Mouse (Mus musculus) activated CD4-positive, CD25-positive, alpha-beta regulatory T cell, adult 4 months (primary cell): Measurements from ENCODE around the gene Bpifa2. TPM values are rescaled to one million over a fixed set of nuclear protein-coding genes. Genes with fewer than 3 reads are reported as not detected.
"Not testable (repeated sequence)": the region's sequence is repeated elsewhere in the genome, so short reads cannot be mapped to it uniquely, and the experiment has no call there.

ENCODE experiments used
- ATAC-seq: one replicate; pipeline ENCODE4 v1.8.0; 2017
- polyA plus RNA-seq, 2 experiments: library from polyadenylated mRNA; unstranded; fragments of 100-300 nt; shearing (Covaris generic); gene quantifications; one replicate each; pipeline ENCODE4 v1.2.1; 2017

The Bpifa2 gene
- polyA plus RNA-seq, result under 1 TPM in 1 of 2 experiments, not detected in 1; 0.83 TPM

- ATAC-seq, result no peak
Measured at GRCm38 (mm10) chr2:154007965-154008364, at the start of gene Bpifa2. Bpifa2 (plus strand) TSS chr2:154008265.

GRCm38 (mm10) chr2:153962821-153963331, 45.2 kb upstream of the Bpifa2 start:
- no peak for ATAC-seq

GRCm38 (mm10) chr2:153963334-153963733, 44.7 kb upstream of the Bpifa2 start:
- ATAC-seq, result no peak

- ATAC-seq, result no peak
Measured at GRCm38 (mm10) chr2:153970221-153970620, 37.8 kb upstream of the Bpifa2 start.

GRCm38 (mm10) chr2:153974582-153974981, 33.5 kb upstream of the Bpifa2 start, which contains the start of gene Bpifa6:
Bpifa6 (plus strand) TSS chr2:153974945.
- ATAC-seq, result no peak

GRCm38 (mm10) chr2:153995770-153996169, 12.3 kb upstream of the Bpifa2 start:
- no peak for ATAC-seq

- no peak for ATAC-seq
Measured at GRCm38 (mm10) chr2:154000501-154000900, 7.6 kb upstream of the Bpifa2 start.

GRCm38 (mm10) chr2:154001056-154001455, 7.0 kb upstream of the Bpifa2 start:
- no peak for ATAC-seq

- no peak for ATAC-seq
Measured at GRCm38 (mm10) chr2:154004456-154004855, 3.6 kb upstream of the Bpifa2 start.

- no peak for ATAC-seq
Measured at GRCm38 (mm10) chr2:154005094-154005493, 3.0 kb upstream of the Bpifa2 start.

GRCm38 (mm10) chr2:154005734-154006133, 2.3 kb upstream of the Bpifa2 start:
- no peak for ATAC-seq

GRCm38 (mm10) chr2:154006331-154006730, 1.7 kb upstream of the Bpifa2 start:
- ATAC-seq, result no peak

GRCm38 (mm10) chr2:154007381-154007780, 684 bp upstream of the Bpifa2 start:
- no peak for ATAC-seq

GRCm38 (mm10) chr2:154017990-154018389, 9.9 kb downstream of the Bpifa2 start:
- no peak for ATAC-seq

GRCm38 (mm10) chr2:154024676-154025075, 16.6 kb downstream of the Bpifa2 start:
- ATAC-seq, result not testable (repeated sequence)

GRCm38 (mm10) chr2:154038932-154039331, 30.9 kb downstream of the Bpifa2 start:
- ATAC-seq, result no peak

- no peak for ATAC-seq
Measured at GRCm38 (mm10) chr2:154044743-154045142, 36.7 kb downstream of the Bpifa2 start.

- no peak for ATAC-seq
Measured at GRCm38 (mm10) chr2:154058690-154059089, 50.6 kb downstream of the Bpifa2 start.

Other genes starting within 250 kb of the Bpifa2 start
- gene Efcab8, start 228.3 kb upstream of the Bpifa2 start, polyA plus RNA-seq, result under 1 TPM; 0.34 to 0.82 TPM
- gene Sun5, start 137.2 kb upstream of the Bpifa2 start, polyA plus RNA-seq, result not detected
- gene Bpifb2, start 133.2 kb upstream of the Bpifa2 start, polyA plus RNA-seq, result not detected
- gene Bpifb6, start 107.9 kb upstream of the Bpifa2 start, polyA plus RNA-seq, result not detected
- not detected for gene Bpifb3, start 90.0 kb upstream of the Bpifa2 start, polyA plus RNA-seq
- gene Bpifb4, start 70.1 kb upstream of the Bpifa2 start, polyA plus RNA-seq, result not detected
- gene Bpifa6, start 33.3 kb upstream of the Bpifa2 start, polyA plus RNA-seq, result not detected
- not detected for gene Bpifa3, start 122.1 kb downstream of the Bpifa2 start, polyA plus RNA-seq
- gene Bpifa1, start 134.6 kb downstream of the Bpifa2 start, polyA plus RNA-seq, result not detected
- not detected for gene Bpifa5, start 154.3 kb downstream of the Bpifa2 start, polyA plus RNA-seq
- gene Bpifb1, start 182.6 kb downstream of the Bpifa2 start, polyA plus RNA-seq, result not detected
- gene Bpifb5, start 215.5 kb downstream of the Bpifa2 start, polyA plus RNA-seq, result not detected
- gene Bpifb9a, start 249.6 kb downstream of the Bpifa2 start, polyA plus RNA-seq, result not detected